Mouse (Mus musculus) spleen, postnatal 14 days (tissue): Measurements from ENCODE around the gene Hist1h3a.
A peak's percentile ranks its signal among the peaks of the same experiment; 100 is the strongest.

Experiments
- DNase-seq, 2 experiments: peaks; one replicate each; pipeline ENCODE4 v3.0.0; 2021 to 2022; ENCODE audit warnings: low spot score in 2 of 2

Hist1h3a gene

DNA sequence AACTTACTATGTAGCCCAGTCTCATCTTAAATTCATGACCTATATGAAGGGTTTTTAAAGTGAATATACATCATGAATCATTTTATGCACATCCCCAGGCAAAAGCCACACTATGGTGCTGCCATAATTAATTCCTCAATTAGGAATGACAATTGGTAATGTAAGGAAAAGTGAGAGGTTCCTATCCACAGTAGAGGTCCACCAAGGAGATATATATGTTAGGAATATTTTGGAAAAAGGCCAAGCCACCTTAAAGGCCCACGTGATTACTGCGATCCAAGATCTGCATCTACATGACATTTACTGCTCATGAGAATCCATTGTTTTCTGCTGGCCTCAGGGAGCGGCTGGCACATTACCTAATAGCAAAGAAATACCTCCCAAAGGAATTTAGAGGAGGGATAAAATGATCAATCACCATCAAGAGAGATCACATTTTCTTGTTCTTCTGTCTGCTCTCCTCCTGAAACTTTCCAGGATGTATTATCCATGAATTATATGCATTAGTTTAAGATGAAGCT is 2.9 kb downstream of the Hist1h3a start:
- no peak for DNase-seq

DNA sequence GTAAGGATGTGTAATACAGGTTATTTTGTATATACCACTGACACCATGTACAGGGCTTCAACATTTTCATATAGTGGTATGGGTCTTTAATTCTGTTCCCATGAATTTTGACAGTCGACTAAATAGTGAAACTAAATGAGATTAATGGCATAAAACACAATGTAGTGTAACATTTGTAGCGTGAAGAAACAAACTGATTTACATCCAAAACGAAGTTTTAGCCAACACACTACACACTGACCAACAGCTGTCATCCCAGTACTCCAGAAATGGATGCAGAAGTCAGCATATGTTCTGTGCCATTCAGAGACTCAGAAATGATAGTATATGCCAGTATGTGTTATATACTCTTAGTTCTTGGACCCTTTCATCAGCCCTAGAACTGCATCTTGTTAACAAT is 4.3 kb downstream of the Hist1h3a start:
- DNase-seq = no peak

DNA sequence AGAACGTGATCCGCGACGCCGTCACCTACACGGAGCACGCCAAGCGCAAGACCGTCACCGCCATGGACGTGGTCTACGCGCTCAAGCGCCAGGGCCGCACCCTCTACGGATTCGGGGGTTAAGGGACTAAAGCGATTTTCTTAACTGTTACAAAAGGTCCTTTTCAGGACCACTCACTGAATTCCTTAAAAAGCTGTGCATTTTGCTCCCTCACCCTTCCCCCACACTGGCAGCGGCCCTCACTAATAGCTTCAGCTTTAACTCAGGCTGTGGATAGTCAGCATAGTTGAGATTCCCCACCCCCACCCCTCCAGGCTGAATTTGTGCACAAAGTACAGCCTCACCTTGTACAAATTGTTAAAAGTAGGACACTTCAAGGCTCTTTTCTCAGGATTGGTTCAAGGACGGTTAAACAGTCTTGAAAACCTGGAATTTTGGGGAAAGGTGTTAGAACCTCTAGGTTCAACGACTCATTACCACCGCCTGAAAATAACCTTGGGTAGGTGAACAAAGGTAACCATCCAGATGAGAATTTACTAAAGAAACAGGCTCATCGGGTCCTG is 4.9 kb downstream of the Hist1h3a start:
- DNase-seq = no peak

DNA sequence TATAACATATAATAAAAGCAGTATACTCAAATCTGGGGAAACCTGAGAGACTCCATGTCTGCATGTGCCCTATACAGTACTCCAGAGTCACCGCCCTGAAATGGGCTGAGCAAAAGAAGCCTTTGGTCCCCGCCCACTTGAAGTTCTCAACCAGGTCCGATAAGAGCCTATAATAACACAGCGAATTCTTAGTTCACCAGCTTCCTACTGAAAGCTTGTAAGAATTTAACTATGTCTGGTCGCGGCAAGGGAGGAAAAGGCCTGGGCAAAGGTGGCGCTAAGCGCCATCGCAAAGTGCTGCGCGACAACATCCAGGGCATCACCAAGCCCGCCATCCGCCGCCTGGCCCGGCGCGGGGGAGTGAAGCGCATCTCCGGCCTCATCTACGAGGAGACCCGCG is 5.4 kb downstream of the Hist1h3a start, which contains the start of gene Hist1h4b:
Gene Hist1h4b, plus strand, starts transcription at position 224 of the 400 bp plus-strand sequence.
- DNase-seq = peak; percentile 75 to 93

DNA sequence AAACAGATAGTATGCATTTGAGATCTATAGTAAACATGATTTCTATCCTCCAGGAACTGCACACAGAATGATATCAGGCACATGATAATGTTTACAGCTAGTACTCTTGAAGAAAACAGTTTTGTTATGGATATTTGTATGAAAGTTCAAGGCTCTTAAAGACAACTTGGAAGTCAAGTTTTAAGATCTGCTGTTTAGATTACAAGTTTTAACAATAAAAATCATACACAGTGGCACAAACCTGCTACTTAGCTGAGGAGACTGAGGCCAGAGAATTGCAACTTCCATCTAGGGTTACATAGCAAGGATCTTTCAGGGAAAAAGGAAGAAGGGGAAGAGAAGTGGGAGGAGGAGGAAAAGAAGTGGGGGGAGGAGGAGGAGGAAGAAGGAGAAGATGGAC is 7.2 kb downstream of the Hist1h3a start:
- DNase-seq = no peak

DNA sequence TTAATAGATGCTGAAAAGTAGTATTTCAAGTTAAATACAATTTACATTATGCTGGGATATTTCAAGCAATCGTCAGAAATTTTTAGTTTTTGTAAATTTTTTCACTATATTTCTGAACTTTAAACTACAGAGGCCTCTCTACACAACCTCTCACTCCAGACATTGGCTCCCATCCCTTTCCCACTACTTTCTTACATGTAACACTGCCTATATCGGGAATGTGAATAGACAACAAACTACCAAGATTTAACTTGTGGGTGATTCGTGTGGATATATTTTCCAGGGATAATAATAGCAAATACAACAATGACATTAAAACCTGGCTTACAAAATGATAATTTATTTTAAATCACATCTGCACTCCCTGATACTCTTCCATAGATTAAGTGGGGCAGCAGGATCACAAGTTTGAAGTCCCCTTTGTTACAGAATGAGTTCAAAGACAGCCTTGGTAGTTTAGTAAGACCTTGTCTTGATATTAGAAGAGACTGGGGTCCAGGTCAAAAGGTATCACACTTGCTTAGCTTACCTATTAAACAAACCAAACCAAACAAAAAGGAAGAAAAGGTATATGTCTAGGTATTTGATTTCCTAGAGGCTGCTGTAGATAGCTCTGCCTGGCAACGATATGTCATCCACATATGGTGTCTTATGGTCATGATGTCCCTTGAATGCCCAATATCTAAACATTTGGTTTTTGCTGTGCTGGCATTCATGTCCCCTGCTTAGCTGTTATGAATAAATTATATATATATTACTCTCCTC is 8.7 kb downstream of the Hist1h3a start:
- no peak for DNase-seq

DNA sequence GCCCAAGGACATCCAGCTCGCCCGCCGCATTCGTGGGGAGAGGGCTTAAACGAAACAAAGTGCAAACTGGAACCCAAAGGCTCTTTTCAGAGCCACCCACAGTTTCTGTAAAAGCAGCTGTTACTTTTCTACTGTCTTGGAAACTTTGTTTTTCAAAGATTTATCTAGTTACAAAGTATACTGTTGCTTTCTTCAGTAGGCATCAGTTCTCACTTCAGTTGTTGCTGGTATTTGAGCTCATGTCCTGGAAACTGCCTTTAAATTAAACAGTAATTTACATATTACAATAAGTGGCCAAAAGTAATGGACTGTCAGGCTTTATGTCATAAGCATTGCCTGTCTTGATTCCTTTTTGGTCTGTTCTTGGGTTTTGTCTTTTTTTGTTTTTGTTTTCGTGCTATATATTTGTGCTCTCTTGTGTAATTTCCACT is 9.4 kb downstream of the Hist1h3a start:
- DNase-seq = no peak

DNA sequence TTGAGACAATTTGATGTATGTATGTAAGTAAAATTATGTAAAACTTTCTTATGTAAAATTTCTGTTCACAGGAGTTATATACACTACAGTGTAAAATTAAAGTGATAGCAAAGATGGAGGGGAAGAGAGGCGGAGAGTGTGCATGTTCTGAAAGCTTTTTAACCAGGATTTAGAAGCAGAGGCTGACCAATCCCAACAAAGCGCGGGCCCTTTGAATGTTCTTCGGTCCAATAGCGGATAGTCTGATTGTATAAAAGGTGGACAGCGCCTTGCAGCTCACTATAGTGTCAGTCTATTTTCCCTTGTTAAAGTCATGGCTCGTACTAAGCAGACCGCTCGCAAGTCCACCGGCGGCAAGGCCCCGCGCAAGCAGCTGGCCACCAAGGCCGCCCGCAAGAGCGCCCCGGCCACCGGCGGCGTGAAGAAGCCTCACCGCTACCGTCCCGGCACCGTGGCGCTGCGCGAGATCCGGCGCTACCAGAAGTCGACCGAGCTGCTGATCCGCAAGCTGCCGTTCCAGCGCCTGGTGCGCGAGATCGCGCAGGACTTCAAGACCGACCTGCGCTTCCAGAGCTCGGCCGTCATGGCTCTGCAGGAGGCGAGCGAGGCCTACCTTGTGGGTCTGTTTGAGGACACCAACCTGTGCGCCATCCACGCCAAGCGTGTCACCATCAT is 10.0 kb downstream of the Hist1h3a start, which contains the start of gene Hist1h3b:
Gene Hist1h3b, plus strand, starts transcription at position 201 of the 675 bp plus-strand sequence.
- DNase-seq = peak; percentile 79 to 86

DNA sequence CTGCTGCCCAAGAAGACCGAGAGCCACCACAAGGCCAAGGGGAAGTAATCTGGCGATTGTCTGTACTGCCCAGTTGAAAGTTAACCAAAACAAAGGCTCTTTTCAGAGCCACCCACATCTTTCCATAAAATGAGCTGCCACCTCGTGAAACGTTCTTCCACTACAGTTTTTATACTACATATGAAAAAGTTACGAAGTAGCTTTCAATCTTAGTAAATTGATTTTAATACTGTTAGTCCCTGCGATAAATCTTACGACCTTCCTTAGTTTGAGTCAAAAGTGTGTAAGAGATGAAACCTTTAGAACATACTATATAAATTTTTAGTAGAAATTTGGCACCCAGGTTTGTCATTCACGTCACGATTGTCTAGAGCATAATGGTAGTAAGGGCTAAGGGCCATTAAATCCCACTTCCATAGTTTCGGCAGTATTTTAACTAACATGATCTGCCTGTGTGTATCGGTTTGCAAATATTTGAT is 10.7 kb downstream of the Hist1h3a start:
- DNase-seq = no peak

DNA sequence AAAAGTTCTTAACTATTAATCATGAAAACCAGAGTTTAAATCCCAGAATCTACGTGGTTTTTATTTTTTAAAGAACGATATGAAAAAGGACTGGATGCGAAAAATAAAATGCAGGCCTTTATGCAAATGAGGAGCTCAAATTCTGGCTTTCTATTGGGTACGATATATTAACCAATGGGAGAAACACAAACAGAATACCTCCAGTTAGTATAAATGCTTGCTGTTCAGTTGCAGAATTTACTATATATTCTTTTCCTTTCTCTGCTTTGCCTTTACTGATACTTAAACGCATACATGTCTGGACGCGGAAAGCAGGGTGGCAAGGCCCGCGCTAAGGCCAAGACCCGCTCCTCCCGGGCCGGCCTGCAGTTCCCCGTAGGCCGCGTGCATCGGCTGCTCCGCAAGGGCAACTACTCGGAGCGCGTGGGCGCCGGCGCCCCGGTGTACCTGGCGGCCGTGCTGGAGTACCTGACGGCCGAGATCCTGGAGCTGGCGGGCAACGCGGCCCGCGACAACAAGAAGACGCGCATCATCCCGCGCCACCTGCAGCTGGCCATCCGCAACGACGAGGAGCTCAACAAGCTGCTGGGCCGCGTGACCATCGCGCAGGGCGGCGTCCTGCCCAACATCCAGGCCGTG is 11.2 kb downstream of the Hist1h3a start, which contains the start of gene Hist1h2ab:
Gene Hist1h2ab, plus strand, starts transcription at position 288 of the 639 bp plus-strand sequence.
- DNase-seq = peak; percentile 62 to 72

DNA sequence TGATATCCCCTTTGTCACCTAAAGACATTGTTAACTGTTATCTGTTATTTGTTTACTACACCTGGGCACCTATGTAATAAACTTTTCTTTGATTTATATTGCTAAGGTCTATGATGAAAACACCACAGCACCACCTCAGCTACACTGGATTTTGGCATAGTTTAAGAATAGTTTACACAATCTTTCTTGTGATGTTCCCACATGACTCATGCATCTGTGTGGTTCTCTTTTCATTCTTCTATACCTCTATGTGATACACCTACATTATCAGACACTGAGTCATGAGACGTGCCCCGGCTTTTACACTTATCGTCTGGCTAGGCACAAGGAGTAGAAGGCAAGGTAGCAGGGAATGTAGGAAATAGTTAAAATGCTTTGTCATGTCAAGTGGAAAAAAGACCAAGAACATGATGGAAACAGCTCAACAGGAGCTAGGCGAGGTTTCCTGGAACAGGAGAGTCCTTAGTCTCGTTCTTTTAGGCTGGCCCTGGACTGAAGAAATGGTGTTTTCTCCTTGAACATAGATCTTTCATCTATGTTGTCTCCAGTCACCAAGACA is 12.5 kb downstream of the Hist1h3a start:
- DNase-seq = no peak

DNA sequence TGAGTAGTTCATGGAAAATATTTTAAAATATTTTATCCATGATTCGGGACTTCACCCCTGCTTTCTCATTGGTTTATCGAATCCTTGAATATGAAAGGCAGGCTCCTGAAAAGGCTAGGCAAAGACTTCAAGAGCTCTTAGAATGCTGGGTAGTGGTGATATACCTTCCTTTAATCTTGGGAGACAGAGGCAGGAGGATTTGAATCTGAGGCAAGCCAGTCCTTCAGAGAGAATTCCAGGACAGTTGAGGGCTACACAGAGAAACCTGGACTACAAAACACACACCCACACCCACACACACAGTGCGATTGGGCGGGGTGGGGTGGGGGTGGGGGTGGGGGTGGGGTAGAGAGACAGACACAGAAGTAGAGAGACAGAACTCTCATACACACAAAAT is 14.3 kb downstream of the Hist1h3a start:
- no peak for DNase-seq

DNA sequence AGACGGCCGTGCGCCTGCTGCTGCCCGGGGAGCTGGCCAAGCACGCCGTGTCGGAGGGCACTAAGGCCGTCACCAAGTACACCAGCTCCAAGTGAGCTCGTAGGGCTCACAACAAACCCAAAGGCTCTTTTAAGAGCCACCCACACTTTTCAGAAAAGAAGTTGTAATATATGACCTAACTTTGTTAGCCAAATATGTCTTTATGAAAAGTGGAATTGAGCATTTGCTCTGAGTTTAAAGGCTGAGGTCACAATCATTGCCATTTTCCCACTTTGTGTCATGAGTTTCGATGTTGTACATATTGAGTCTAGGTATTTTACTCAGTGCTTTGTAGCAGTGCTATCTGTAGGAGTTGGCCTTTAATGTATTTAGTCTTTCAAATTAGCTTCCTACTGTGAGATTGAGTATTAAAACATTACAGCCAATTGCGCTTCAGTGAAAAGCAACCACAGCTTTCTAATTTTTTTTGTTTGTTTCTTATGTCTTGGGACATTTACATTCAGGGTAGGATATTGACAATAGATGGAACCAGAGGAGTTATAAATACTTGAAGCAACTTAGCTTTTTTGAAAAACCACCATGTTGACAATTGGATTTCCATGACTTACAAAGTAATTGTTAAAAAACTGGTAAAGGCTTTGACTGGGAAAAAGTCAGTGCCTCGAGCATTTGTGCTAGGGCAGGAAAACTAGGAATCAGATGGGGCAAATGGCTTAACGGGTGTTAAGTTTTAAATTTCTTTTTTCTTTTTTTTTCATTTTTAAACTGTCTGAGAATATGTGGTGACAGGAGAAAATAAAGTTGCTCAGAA is 14.9 kb downstream of the Hist1h3a start:
- no peak for DNase-seq

DNA sequence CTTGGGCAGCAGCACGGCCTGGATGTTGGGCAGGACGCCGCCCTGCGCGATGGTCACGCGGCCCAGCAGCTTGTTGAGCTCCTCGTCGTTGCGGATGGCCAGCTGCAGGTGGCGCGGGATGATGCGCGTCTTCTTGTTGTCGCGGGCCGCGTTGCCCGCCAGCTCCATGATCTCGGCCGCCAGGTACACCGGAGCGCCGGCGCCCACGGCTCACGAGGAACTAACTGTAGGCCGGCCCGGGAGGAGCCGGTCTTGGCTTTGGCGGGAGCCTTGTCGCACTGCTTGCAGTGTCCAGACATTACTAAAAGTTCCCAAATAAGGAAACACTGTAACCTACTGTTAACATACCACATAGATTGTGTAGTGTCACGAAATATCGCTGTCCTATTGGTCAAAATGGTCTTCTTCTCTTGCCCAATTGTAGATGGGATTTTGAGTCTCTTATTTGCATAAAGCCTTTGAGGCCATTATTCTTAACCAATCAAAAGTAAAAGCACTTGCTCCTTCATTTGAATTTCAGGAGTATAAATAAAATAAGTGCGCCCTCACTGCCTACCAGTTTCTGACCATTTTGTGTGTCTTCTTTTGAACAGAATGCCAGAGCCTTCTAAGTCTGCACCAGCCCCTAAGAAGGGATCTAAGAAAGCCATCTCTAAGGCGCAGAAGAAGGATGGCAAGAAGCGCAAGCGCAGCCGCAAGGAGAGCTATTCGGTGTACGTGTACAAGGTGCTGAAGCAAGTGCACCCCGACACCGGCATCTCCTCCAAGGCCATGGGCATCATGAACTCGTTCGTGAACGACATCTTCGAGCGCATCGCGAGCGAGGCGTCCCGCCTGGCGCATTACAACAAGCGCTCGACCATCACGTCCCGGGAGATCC is 15.7 kb downstream of the Hist1h3a start, which contains the start of gene Hist1h2bb:
Gene Hist1h2bb, plus strand, starts transcription at position 534 of the 880 bp plus-strand sequence.
- DNase-seq = peak; percentile 54 to 56

DNA sequence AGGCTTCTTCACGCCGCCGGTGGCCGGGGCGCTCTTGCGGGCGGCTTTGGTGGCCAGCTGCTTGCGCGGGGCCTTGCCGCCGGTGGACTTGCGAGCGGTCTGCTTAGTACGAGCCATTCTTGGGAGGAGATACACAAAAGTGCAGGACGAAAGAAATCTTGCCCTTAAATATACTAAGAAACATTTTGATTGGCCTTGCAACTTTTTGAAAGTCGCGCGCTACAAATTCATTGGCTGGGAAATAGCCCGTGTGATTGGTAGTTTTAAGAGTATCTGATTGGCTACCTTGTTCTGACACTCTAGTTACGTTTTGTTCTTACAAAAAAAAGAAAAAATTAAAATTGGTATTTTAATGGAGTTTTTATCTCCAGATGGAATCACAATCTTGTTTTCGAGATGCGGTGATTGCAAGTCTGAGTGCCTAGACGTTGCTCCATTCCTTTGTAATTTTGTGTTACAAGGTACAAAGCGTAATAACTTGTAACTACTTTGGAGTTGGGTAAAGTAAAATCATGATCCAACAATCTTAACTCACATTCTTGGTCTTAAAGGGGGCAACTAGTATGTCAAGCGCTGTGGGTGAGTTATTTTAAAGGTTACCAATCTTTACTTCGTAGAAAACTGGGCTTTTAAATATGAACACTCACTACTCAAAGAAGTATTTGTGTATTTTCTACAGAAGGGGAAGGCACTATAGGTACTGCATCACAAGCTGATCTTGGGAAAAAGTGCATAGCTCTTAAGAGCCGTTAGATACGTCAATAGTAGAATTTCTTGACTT is 16.6 kb downstream of the Hist1h3a start, which contains the start of gene Hist1h3c:
Gene Hist1h3c, minus strand, starts transcription at position 222 of the 781 bp plus-strand sequence.
- DNase-seq = peak; percentile 69 to 83

DNA sequence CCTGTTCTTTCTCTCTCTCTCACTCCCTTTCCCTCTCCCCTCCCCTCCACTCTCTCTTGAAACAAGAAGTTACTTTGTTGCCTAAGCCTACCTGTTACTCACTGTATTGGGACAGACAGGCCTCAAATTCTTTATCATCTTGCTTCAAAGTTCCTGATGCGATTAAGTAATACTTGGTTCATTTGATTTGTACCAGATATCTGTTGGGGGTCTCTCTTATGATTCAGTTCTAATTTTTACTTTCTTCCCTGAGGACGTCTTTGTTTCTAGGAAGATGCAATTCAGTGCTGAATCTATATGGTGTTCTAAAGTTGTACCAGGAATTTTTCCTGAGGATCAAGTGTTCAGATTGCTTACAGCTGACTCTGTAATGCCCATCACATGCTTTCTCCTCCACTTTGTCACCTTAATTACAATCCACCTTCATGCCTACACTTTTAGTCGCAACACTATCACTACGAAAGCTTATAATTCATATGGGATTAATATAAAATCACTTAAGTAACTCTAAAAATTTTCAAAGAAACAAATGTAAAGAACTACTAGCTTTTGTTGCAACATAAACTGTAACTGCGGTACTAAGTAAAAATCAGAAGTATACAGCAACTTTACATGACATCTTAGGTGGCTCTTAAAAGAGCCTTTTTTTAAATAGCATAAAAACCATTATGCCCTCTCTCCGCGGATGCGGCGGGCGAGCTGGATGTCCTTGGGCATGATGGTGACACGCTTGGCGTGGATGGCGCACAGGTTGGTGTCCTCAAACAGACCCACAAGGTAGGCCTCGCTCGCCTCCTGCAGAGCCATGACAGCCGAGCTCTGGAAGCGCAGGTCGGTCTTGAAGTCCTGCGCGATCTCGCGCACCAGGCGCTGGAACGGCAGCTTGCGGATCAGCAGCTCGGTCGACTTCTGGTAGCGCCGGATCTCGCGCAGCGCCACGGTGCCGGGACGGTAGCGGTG is 17.5 kb downstream of the Hist1h3a start:
- no peak for DNase-seq

DNA sequence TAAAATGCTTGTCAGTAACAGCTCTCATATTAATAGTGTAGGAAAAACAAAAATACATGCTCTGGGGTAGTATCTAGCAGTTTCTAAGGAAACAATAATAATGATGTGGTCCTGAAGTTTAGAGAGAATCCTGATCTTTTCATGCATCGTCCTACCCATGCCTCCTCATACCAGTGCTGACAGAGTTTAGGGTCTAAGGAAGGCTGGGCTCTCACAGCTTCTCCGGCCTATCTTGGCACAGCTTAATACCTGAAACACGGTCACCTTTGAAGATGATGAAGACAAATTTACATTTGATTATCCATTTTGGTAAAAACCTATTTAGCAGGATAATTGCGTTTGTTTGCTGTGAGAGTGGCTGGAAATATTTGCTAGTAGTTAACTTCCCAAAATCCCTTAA is 18.2 kb downstream of the Hist1h3a start:
- DNase-seq = no peak
